Mouse (Mus musculus) MEL (cell line): Measurements from ENCODE around the gene Zbtb38.

ENCODE experiments used
- BHLHE40 ChIP-seq: IDR thresholded peaks from 2 replicates; pipeline ENCODE4 v1.6.1; 2012; ENCODE audit warnings: low read depth, mild to moderate bottlenecking, inconsistent platforms, low read length, improper control_type of control experiment, borderline replicate concordance
- ELF1 ChIP-seq: IDR thresholded peaks from 2 replicates; pipeline ENCODE4 v1.6.1; 2014; ENCODE audit warnings: low read depth, mild to moderate bottlenecking, inconsistent platforms, low read length, improper control_type of control experiment, moderate library complexity
- TBP ChIP-seq: IDR thresholded peaks from 2 replicates; pipeline ENCODE4 v1.8.0; 2011; ENCODE audit warnings: low read depth, low read length, improper control_type of control experiment
- USF2 ChIP-seq, 2 experiments: IDR thresholded peaks; 2 replicates each; pipeline ENCODE4 v1.6.1; 2011 to 2012; ENCODE audit warnings: improper control_type of control experiment in 2 of 2, low read length in 2 of 2, borderline replicate concordance in 1 of 2, inconsistent platforms in 1 of 2, low read depth in 1 of 2, mild to moderate bottlenecking in 1 of 2; ENCODE audit not compliant: insufficient read depth in 1 of 2
- ZC3H11A ChIP-seq: IDR thresholded peaks from 2 replicates; pipeline ENCODE4 v1.6.1; 2012; ENCODE audit warnings: low read depth, mild to moderate bottlenecking, inconsistent platforms, low read length, improper control_type of control experiment

DNA sequence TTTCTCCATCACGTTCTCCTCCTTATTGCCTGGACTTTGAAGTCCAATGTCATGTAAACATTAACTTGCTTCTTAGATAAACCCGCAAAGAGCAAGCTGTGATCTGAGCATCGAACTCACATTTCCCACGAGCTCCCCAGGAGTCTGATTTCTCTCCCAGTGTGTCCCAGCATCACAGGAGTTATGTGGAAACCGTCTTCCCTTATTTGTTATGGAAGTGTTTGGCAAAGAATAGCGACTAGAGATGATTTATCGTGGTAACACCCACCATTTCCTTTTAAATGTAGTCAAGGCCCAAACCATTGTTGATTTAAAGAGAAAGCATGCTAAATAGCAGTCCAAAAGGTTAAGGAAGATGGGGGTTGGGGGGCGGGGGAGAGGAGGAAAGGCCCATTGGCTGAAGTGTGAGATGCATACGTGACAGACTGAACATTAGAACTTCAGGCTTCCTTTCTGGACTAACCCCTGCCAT, 33.3 kb upstream of the Zbtb38 start:
- TF ChIP-seq TBP (peak; percentile 32; the same call in 1 of the 2 replicates), USF2 (IDR thresholded peaks at IDR 0.05; ENCODE audit: borderline replicate concordance in 1 of 2, insufficient read depth in 1 of 2, low read depth in 1 of 2, low read length in 2 of 2) (no peak), BHLHE40 (no peak), ELF1 (0 out of 2 replicates have a peak, but pooled peaks have one; percentile 9), ZC3H11A (no peak)
